Mouse (Mus musculus) urinary bladder, postnatal 14 days (tissue): ENCODE measurements around the gene Esp16.
"Not testable (repeated sequence)": the region's sequence is repeated elsewhere in the genome, so short reads cannot be mapped to it uniquely, and the experiment has no call there.

Source experiments
- DNase-seq: peaks from one replicate; pipeline ENCODE4 v3.0.0; 2021; ENCODE audit warnings: low spot score

Gene Esp16

DNA sequence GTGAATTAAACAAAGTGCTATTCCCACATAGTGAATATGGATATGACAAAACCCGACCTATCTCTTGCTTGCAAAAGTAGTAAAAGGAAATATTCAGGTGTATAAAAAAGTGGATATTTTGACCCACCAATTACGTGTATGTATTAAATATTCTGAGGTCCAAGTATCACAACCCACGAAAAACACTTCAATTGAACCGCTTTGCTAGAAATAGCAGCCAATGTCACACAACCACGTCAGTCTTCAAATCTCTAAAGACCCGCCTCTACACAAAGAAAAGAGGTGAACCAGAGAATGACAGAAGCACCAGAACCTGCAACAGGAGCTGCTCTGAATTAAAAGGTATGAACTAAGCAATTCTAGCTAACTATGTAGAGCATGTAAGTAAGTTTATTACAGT lies at the start of gene Esp16:
TSS of gene Esp16 (plus strand) at position 301 of the 400 bp plus-strand sequence.
- not testable (repeated sequence) for DNase-seq

DNA sequence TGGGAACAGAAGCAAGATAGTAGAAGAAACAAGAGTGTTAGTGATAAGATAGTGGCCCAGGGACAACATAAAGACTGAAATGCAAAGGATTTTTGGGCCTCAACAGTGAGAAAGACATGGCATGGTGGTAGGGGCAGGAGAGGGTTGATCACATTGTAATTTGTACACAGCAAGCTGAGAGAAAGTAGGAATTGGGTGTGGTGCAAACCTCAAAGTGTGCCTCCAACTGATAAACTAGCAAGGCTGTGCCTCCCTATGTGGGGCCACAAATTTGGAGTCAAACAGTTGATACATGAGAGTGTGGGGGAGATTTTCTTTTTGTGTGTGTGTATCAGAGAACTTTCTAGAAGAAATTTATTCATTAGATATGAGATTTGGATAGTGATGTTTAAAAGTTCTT lies 37.9 kb upstream of the Esp16 start:
- not testable (repeated sequence) for DNase-seq
